Mouse (Mus musculus) heart, adult 2 months (tissue): ENCODE data around the gene Tchp. TPM values are rescaled to one million over a fixed set of nuclear protein-coding genes. Genes with fewer than 3 reads are reported as not detected.
A peak's percentile ranks its signal among the peaks of the same experiment; 100 is the strongest.

ENCODE experiments used
- DNase-seq, 2 experiments: peaks; one replicate each; pipeline ENCODE4 v3.0.0; 2021
- H3K27ac ChIP-seq: fragments of 200-600 bp; 2 replicates; pipeline ENCODE4 v1.8.1; 2022
- H3K27me3 ChIP-seq: fragments of 200-500 bp; 2 replicates; pipeline ENCODE4 v1.6.1; 2012; ENCODE audit warnings: mild to moderate bottlenecking, low read length, inconsistent platforms, mixed read lengths; ENCODE audit not compliant: control insufficient read depth, insufficient read depth
- H3K36me3 ChIP-seq: fragments of 200-500 bp; 2 replicates; pipeline ENCODE4 v1.6.1; 2012; ENCODE audit warnings: low read length, inconsistent platforms; ENCODE audit not compliant: control insufficient read depth, insufficient read depth
- H3K4me1 ChIP-seq: fragments of 200-500 bp; 2 replicates; pipeline ENCODE4 v1.6.1; 2011; ENCODE audit warnings: low read length; ENCODE audit not compliant: control insufficient read depth, insufficient read depth
- H3K4me3 ChIP-seq: fragments of 200-600 bp; 2 replicates; pipeline ENCODE4 v1.8.1; 2022
- H3K79me2 ChIP-seq: fragments of 200-500 bp; replicated peaks from 2 replicates; pipeline ENCODE4 v1.6.1; 2012; ENCODE audit warnings: mild to moderate bottlenecking, inconsistent platforms, low read length, moderate library complexity, mixed read lengths; ENCODE audit not compliant: control insufficient read depth, insufficient read depth
- H3K9ac ChIP-seq: fragments of 200-500 bp; 2 replicates; pipeline ENCODE4 v1.6.1; 2012; ENCODE audit warnings: low read depth, mild to moderate bottlenecking, control low read depth, inconsistent platforms, low read length, mixed read lengths
- CTCF ChIP-seq: fragments of 200-600 bp; IDR thresholded peaks from 2 replicates; pipeline ENCODE4 v1.8.1; 2022; ENCODE audit warnings: antibody characterized with exemption, mild to moderate bottlenecking, moderate library complexity
- EP300 ChIP-seq: fragments of 200-500 bp; IDR thresholded peaks from 2 replicates; pipeline ENCODE4 v1.6.1; 2011; ENCODE audit warnings: low read depth, low read length, control low read depth; ENCODE audit not compliant: insufficient read depth
- POLR2A ChIP-seq: fragments of 200-500 bp; IDR thresholded peaks from 2 replicates; pipeline ENCODE4 v1.6.1; 2011; ENCODE audit warnings: mild to moderate bottlenecking, low read depth, low read length, control low read depth; ENCODE audit not compliant: insufficient read depth
- WGBS: fragments of 180-500 bp; shearing (Covaris S2); methylation state at CpG from one replicate; pipeline ENCODE4 v1.1.7; 2018; 5-methylcytosine and 5-hydroxymethylcytosine counted together
- intact Hi-C: fragments of 180-260 bp; cut with DNase I; formaldehyde crosslinking; loops from one replicate; pipeline ENCODE4 v1.15.1; 2025
- polyA plus RNA-seq: library from polyadenylated mRNA; depleted of rRNA; stranded (reverse); fragments of >200 nt; gene quantifications from 2 replicates; pipeline ENCODE4 v1.2.3, GENCODE M21; 2012
- total RNA-seq, 2 experiments: library from RNA; stranded (reverse); gene quantifications; 2 replicates each; pipeline ENCODE4 v1.2.3; 2021

Gene Tchp
- total and polyA plus RNA-seq, 3 experiments: 3.4 to 6.1 (median 4.0) TPM

DNA sequence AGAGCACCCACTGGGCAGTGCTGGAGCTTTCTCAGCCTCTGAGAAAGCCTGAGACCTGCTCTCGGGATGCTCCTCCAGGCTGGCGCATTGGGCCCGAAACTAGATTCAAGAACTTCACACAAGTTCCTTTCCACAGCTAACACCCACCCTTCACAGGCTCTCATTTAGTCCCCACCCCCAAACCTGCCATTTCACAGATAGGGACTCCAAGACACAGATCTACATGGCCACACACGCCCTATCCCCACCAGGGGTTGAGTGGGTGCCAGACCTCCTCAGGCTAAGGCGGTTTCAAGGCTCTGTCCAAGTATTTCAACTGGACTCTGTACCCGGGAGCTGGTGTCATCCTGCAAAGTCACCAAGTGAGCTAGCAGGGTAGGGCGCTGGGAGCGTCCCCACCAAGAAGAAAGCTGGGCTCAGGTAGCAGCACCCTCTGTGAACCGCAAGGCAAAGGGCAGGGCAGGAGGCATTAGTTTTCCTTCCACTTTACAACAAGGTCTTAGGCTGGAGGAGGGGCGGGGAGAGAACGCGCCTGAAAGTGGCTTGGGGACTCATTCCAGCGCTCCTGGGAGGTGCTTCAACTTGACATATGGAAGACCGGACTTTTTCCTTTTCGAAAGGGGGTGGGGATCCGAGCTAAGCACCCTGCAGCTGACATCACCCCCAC lies 17.7 kb upstream of the Tchp start:
- H3K4me3 ChIP-seq: peak overlapping the region; percentile 92
- no peak overlapping the region for H3K27ac ChIP-seq
- H3K36me3 ChIP-seq: no peaks in the 10 kb centered on the region
- DNase-seq: peak in 1 of 2 experiments; percentile 42
- intact Hi-C loops: loop anchor here (2.0 kb wide), 1 partner anchor 21 kb away; no protein-coding TSS in a partner anchor
- TF ChIP-seq EP300 (no peak), CTCF (no peak), POLR2A (no peak)
- H3K79me2 ChIP-seq: no peaks in the 10 kb centered on the region
- peak overlapping the region; percentile 87 for H3K9ac ChIP-seq
- no peaks in the 10 kb centered on the region for H3K27me3 ChIP-seq
- 27% methylated on average over 16 of the region's 16 CpGs for WGBS
- peaks cover 6% of the 10 kb centered on the region for H3K4me1 ChIP-seq

- peak; percentile 95 to 96 for DNase-seq
- peak within 1 kb of the TSS; percentile 87 for H3K9ac ChIP-seq
- peak within 1 kb of the TSS; percentile 92 for H3K4me3 ChIP-seq
- peak; percentile 67 for TF ChIP-seq CTCF
- peak; percentile 39; the same call in 1 of the 2 replicates for TF ChIP-seq POLR2A
- no peak for TF ChIP-seq EP300
- H3K79me2 ChIP-seq: no peaks in the 10 kb centered on the region
- peaks cover 6% of the 10 kb centered on the region for H3K4me1 ChIP-seq
- intact Hi-C loops: loop anchor here (2.0 kb wide), 1 partner anchor 22 kb away; no protein-coding TSS in a partner anchor
- H3K36me3 ChIP-seq: no peaks in the 10 kb centered on the region
- 4% methylated on average over 73 of the region's 75 CpGs for WGBS
- H3K27ac ChIP-seq: peak within 1 kb of the TSS; percentile 72
- H3K27me3 ChIP-seq: no peaks in the 10 kb centered on the region
Measured at GRCm38 (mm10) chr5:114690633-114691567, 16.7 kb upstream of the Tchp start, which contains the start of gene Gltp. Gene Gltp (minus strand): TSS chr5:114690984.

GRCm38 (mm10) chr5:114695775-114696174 lies 11.8 kb upstream of the Tchp start:
- DNase-seq: no peak

GRCm38 (mm10) chr5:114696939-114697338 lies 10.6 kb upstream of the Tchp start:
- Histone ChIP-seq H3K9ac (no peak overlapping the region), H3K36me3 (no peaks in the 10 kb centered on the region), H3K4me3 (no peak overlapping the region), H3K27ac (no peak overlapping the region), H3K79me2 (no peaks in the 10 kb centered on the region), H3K27me3 (no peaks in the 10 kb centered on the region), H3K4me1 (no peaks in the 10 kb centered on the region)
- intact Hi-C loops: no loop called here
- TF ChIP-seq CTCF (no peak), POLR2A (no peak), EP300 (no peak)
- 75% methylated on average over 17 of the region's 17 CpGs for WGBS
- no peak for DNase-seq

More at GRCm38 (mm10) chr5:114695775-114696174, 11.8 kb upstream of the Tchp start:
- intact Hi-C loops: no loop called here
- 58% methylated on average over 5 of the region's 5 CpGs for WGBS
- no peaks in the 10 kb centered on the region for H3K79me2 ChIP-seq
- H3K36me3 ChIP-seq: no peaks in the 10 kb centered on the region
- no peak overlapping the region for H3K4me3 ChIP-seq
- H3K27me3 ChIP-seq: no peaks in the 10 kb centered on the region
- no peak for TF ChIP-seq POLR2A
- TF ChIP-seq CTCF: peak; percentile 44
- no peak overlapping the region for H3K9ac ChIP-seq
- H3K4me1 ChIP-seq: peaks cover 1% of the 10 kb centered on the region; the same call in 1 of the 2 replicates
- no peak overlapping the region for H3K27ac ChIP-seq

- H3K36me3 ChIP-seq: no peaks in the 10 kb centered on the region
- no peak overlapping the region for H3K4me3 ChIP-seq
- 61% methylated on average over 19 of the region's 19 CpGs for WGBS
- intact Hi-C loops: no loop called here
- no peaks in the 10 kb centered on the region for H3K79me2 ChIP-seq
- H3K4me1 ChIP-seq: no peaks in the 10 kb centered on the region
- TF ChIP-seq CTCF: no peak
- TF ChIP-seq EP300: no peak
- no peak for TF ChIP-seq POLR2A
- H3K9ac ChIP-seq: no peak overlapping the region
- no peaks in the 10 kb centered on the region for H3K27me3 ChIP-seq
- H3K27ac ChIP-seq: no peak overlapping the region
- peak; percentile 56 to 67 for DNase-seq
Measured at GRCm38 (mm10) chr5:114698044-114698746, 9.4 kb upstream of the Tchp start.
